Mouse (Mus musculus) hindbrain, embryonic 14.5 days (tissue): ENCODE measurements around the gene Pax5. TPM values are rescaled to one million over a fixed set of nuclear protein-coding genes. Genes with fewer than 3 reads are reported as not detected.

Experiments used
- ATAC-seq: fragments of 200-750 bp; cut with Nextera tagmentation; 2 replicates; pipeline ENCODE4 v1.8.0; 2017; ENCODE audit warnings: moderate number of reproducible peaks, mild to moderate bottlenecking, moderate TSS enrichment, moderate library complexity; ENCODE audit not compliant: low FRiP score
- DNase-seq: peaks from one replicate; pipeline ENCODE4 v3.0.0-alpha.2; 2015; ENCODE audit warnings: low spot score
- H3K27ac ChIP-seq: fragments of 300-500 bp; sonication (generic); 2 replicates; pipeline ENCODE4 v1.5.1; 2014; ENCODE audit warnings: mild to moderate bottlenecking, moderate library complexity
- H3K27me3 ChIP-seq: fragments of 300-500 bp; sonication (generic); 2 replicates; pipeline ENCODE4 v1.6.1; 2014; ENCODE audit warnings: mild to moderate bottlenecking, low read length, mixed read lengths; ENCODE audit not compliant: control insufficient read depth, insufficient read depth
- H3K36me3 ChIP-seq: fragments of 300-500 bp; sonication (generic); replicated peaks from 2 replicates; pipeline ENCODE4 v1.6.1; 2014; ENCODE audit not compliant: control insufficient read depth, insufficient read depth
- H3K4me1 ChIP-seq: fragments of 300-500 bp; sonication (generic); replicated peaks from 2 replicates; pipeline ENCODE4 v1.6.1; 2014; ENCODE audit warnings: antibody characterized with exemption, low read length, mixed read lengths; ENCODE audit not compliant: control insufficient read depth, insufficient read depth
- H3K4me2 ChIP-seq: fragments of 300-500 bp; sonication (generic); replicated peaks from 2 replicates; pipeline ENCODE4 v1.6.1; 2014; ENCODE audit warnings: mild to moderate bottlenecking, moderate library complexity
- H3K4me3 ChIP-seq: fragments of 300-500 bp; sonication (generic); replicated peaks from 2 replicates; pipeline ENCODE4 v1.5.1; 2014; ENCODE audit warnings: mild to moderate bottlenecking, low read length
- H3K9ac ChIP-seq: fragments of 300-500 bp; sonication (generic); 2 replicates; pipeline ENCODE4 v1.6.1; 2014
- H3K9me3 ChIP-seq: fragments of 300-500 bp; sonication (generic); 2 replicates; pipeline ENCODE4 v1.6.1; 2016; ENCODE audit warnings: low read length; ENCODE audit not compliant: control insufficient read depth
- whole genome bisulfite sequencing: fragments of 180-500 bp; shearing (Covaris S2); extraction: QIAGEN DNeasy Blood & Tissue Kit; methylation state at CpG from one replicate; pipeline ENCODE4 v1.1.7; 2014; 5-methylcytosine and 5-hydroxymethylcytosine counted together
- polyA plus RNA-seq: library from polyadenylated mRNA; unstranded; fragments of >200 nt; fragmentation: Nextera tagmentation; extraction: Ambion mirVana; gene quantifications from 2 replicates; pipeline ENCODE4 v1.2.1, GENCODE M21; 2014

The Pax5 gene
- polyA plus RNA-seq, 1 experiment from 2014 or later, result 1.9 TPM

GRCm38 (mm10) chr4:44716391-44716790 is 6.1 kb upstream of the Pax5 start:
- no peak overlapping the region for H3K4me2 ChIP-seq
- no peak overlapping the region for H3K9ac ChIP-seq
- WGBS, result 2% methylated on average over 10 of the region's 10 CpGs
- no peaks in the 10 kb centered on the region for H3K9me3 ChIP-seq
- H3K36me3 ChIP-seq, result no peaks in the 10 kb centered on the region
- no peak overlapping the region for H3K4me3 ChIP-seq
- peaks cover 66% of the 10 kb centered on the region for H3K27me3 ChIP-seq
- no peak for DNase-seq
- H3K4me1 ChIP-seq, result no peaks in the 10 kb centered on the region
- H3K27ac ChIP-seq, result no peak overlapping the region
- ATAC-seq, result no peak

DNA sequence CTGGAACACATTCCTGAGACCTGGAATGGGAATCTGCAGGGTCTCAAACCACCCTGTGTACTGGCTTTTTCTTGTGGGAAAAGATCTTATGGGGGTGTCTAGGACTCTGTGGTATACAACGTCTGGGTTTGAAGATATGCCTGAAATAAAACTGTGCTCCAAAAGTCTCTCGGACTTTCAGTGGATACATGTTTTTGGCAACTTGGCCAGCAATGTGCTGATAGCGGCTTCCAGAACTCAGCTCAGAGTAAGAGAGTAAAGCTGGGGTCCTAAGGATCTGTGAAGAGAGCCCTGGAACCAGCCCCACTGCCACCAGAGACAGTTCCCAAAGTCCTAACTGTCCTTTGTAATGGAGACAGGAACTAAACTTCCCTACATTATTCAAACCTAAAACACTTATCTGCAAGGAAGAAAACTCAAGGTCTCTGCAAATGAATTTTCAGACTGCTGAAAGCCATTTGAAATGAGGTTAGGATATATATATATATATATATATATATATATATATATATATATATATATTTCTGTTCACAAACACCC is 5.4 kb upstream of the Pax5 start:
- H3K4me2 ChIP-seq, result no peak overlapping the region
- H3K27me3 ChIP-seq, result peaks cover 73% of the 10 kb centered on the region
- WGBS, result 9% methylated on average over 3 of the region's 3 CpGs

DNA sequence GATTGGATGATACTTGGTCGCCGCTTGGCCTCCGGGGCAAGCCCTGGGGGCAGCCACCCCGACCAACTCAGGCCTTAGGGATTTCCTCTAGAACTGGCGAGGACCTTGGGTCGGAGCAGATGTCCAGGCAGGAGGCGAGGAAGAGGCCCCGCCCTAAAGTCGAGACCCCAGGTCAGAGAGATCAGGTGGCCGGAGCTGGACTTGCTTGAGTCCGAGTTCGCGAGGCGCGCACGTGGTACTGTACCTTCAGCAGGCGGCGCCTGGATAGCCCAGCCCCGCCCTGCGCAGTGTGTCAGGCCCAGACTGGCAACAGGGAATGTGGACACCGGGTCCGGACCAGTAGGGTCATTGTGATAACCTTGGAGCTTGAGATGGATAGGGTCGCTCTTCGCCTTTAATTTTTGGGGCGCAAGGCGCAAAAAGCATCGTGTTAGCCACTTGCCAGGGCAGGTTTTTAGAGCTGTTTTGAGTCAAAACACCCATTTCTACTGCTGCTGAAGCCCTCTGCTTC is 3.9 kb upstream of the Pax5 start:
- Histone ChIP-seq H3K36me3 (no peaks in the 10 kb centered on the region), H3K9me3 (no peaks in the 10 kb centered on the region), H3K27ac (no peak overlapping the region), H3K4me1 (no peaks in the 10 kb centered on the region), H3K9ac (no peak overlapping the region), H3K27me3 (peaks cover 84% of the 10 kb centered on the region), H3K4me3 (peak overlapping the region; percentile 6; the same call in 1 of the 2 replicates), H3K4me2 (peak overlapping the region; percentile 39)
- ATAC-seq, result no peak
- no peak for DNase-seq
- WGBS, result 1% methylated on average over 27 of the region's 27 CpGs

More for the DNA sequence above, 5.4 kb upstream of the Pax5 start:
- Histone ChIP-seq H3K9ac (no peak overlapping the region), H3K4me1 (no peaks in the 10 kb centered on the region), H3K9me3 (no peaks in the 10 kb centered on the region), H3K4me3 (no peak overlapping the region), H3K27ac (no peak overlapping the region), H3K36me3 (no peaks in the 10 kb centered on the region)
- DNase-seq, result no peak
- ATAC-seq, result no peak

DNA sequence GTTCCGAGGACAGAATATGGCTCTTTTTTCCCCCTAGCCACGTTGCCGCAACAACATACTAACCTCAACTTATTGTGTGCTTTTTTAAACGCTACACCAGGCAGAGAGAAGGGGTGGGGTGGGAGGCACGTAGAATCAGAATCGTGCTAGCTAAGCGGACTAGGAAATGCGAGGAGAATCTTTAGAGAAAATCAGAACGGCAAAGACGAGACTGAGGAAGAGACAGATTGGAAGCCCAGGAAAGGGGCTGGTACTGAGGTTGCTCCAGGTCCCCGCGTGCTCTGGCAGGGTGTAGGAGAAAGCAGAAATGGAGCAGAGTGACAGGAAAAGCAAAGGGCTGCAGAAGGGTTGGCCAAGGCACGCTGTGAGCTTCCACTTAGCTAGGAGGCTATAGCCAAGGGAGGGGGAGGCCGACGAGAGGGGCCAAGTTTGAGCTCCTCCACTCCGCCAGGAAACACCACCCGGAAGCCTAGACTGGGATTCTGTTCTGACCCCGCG is 3.3 kb upstream of the Pax5 start:
- Histone ChIP-seq H3K36me3 (no peaks in the 10 kb centered on the region), H3K4me2 (peak overlapping the region; percentile 39), H3K4me1 (no peaks in the 10 kb centered on the region), H3K9ac (no peak overlapping the region), H3K27ac (no peak overlapping the region), H3K27me3 (peaks cover 86% of the 10 kb centered on the region), H3K4me3 (peak overlapping the region; percentile 6), H3K9me3 (no peaks in the 10 kb centered on the region)
- under 1% methylated on average over 19 of the region's 19 CpGs for WGBS
- DNase-seq (no peak), ATAC-seq (no peak)

- Histone ChIP-seq H3K4me1 (no peaks in the 10 kb centered on the region), H3K36me3 (no peaks in the 10 kb centered on the region), H3K27me3 (peaks cover 86% of the 10 kb centered on the region), H3K4me3 (peak overlapping the region; percentile 6), H3K9ac (no peak overlapping the region), H3K27ac (no peak overlapping the region), H3K4me2 (peak overlapping the region; percentile 39), H3K9me3 (no peaks in the 10 kb centered on the region)
- 1% methylated on average over 50 of the region's 50 CpGs for WGBS
- peak; percentile 53 for DNase-seq
- ATAC-seq, result no peak
Measured at GRCm38 (mm10) chr4:44712786-44713553, 2.7 kb upstream of the Pax5 start.

DNA sequence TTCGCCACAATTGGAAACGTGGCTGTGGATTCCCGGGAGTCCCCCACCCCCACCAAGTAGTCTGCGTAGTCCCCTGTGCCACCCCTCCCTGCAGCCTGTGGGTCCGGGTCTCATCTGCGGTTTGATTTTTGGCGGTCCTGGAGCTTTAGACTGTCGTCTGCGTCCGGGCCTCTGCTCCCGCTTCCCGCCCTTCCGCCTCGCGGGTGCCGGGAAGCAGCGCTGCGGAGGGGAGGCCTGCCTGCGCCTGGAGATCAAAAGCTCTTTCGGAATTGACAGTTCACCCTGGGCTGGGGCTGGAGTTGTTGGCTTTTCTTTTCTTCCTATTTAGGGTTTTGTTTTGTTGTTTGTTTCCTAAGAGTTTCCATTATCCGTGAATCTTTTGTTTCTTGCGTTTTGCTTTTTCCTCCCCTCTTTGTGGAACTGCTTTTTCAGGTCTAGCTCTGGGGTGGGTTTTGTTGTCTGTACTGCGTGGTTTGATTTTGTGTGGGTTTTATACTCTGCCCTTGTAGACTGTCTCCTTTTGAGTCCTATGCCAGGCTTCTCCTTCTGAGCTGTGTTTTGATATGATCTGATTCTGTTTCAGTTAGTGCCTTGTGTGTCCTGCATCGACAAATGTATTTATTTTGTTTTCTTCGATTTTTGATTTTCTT is 1.9 kb upstream of the Pax5 start:
- H3K27ac ChIP-seq, result no peak overlapping the region

GRCm38 (mm10) chr4:44711136-44711900 is 1.0 kb upstream of the Pax5 start:
- H3K4me3 ChIP-seq, result no peak overlapping the region
- no peak overlapping the region for H3K27ac ChIP-seq
- DNase-seq (no peak), ATAC-seq (no peak)
- no peaks in the 10 kb centered on the region for H3K4me1 ChIP-seq
- peak overlapping the region; percentile 39 for H3K4me2 ChIP-seq
- H3K27me3 ChIP-seq, result peaks cover 86% of the 10 kb centered on the region
- 3% methylated on average over 25 of the region's 25 CpGs for WGBS
- H3K36me3 ChIP-seq, result no peaks in the 10 kb centered on the region
- no peak overlapping the region for H3K9ac ChIP-seq
- no peaks in the 10 kb centered on the region for H3K9me3 ChIP-seq

More for the DNA sequence above, 1.9 kb upstream of the Pax5 start:
- no peak for ATAC-seq
- WGBS, result under 1% methylated on average over 25 of the region's 25 CpGs
- no peaks in the 10 kb centered on the region for H3K36me3 ChIP-seq
- H3K27me3 ChIP-seq, result peaks cover 86% of the 10 kb centered on the region
- no peak for DNase-seq
- H3K4me2 ChIP-seq, result peak overlapping the region; percentile 39
- no peaks in the 10 kb centered on the region for H3K9me3 ChIP-seq
- H3K4me1 ChIP-seq, result no peaks in the 10 kb centered on the region
- peak overlapping the region; percentile 1; the same call in 1 of the 2 replicates for H3K4me3 ChIP-seq
- H3K9ac ChIP-seq, result peak overlapping the region; percentile 20; the same call in 1 of the 2 replicates

DNA sequence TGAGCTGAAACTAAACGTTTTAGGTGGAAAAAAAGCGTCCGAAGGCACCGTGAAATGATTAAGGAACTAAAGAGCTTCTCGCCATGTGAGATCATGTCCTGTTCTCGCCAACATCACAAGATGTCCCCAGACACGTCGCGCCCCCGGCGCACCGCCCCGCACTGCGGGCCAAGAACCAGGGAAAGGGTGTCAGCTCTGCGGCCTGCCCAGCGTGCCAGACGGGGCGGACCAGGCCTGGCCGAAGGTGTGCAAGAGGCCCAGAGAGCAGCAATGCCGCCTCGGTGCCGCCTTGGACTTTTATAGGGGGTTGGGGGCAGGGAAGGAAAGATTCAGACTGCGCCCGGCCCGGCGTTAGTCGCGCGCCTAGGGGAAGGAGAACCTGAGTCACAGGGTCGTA is 412 bp upstream of the Pax5 start:
- no peak overlapping the region for H3K4me2 ChIP-seq

More for the DNA sequence above, 412 bp upstream of the Pax5 start:
- H3K4me1 ChIP-seq, result no peaks in the 10 kb centered on the region
- no peak overlapping the region for H3K4me3 ChIP-seq
- no peaks in the 10 kb centered on the region for H3K9me3 ChIP-seq
- ATAC-seq (no peak), DNase-seq (no peak)
- WGBS, result 1% methylated on average over 30 of the region's 30 CpGs
- no peak overlapping the region for H3K9ac ChIP-seq
- no peaks in the 10 kb centered on the region for H3K36me3 ChIP-seq
- H3K27me3 ChIP-seq, result peaks cover 87% of the 10 kb centered on the region
- no peak overlapping the region for H3K27ac ChIP-seq
